Mouse (Mus musculus) liver, embryonic 12.5 days (tissue): ENCODE data around the gene Nmbr. TPM values are rescaled to one million over a fixed set of nuclear protein-coding genes. Genes with fewer than 3 reads are reported as not detected.

Experiments used
- ATAC-seq: fragments of 200-750 bp; cut with Nextera tagmentation; 2 replicates; pipeline ENCODE4 v1.8.0; 2017; ENCODE audit warnings: moderate number of reproducible peaks, mild to moderate bottlenecking, moderate library complexity
- H3K27ac ChIP-seq: fragments of 300-500 bp; sonication (generic); 2 replicates; pipeline ENCODE4 v1.5.1; 2016; ENCODE audit warnings: mild to moderate bottlenecking
- H3K27me3 ChIP-seq: fragments of 300-500 bp; sonication (generic); replicated peaks from 2 replicates; pipeline ENCODE4 v1.6.1; 2016; ENCODE audit warnings: mild to moderate bottlenecking, moderate library complexity
- H3K36me3 ChIP-seq: fragments of 300-500 bp; sonication (generic); 2 replicates; pipeline ENCODE4 v1.6.1; 2016; ENCODE audit warnings: mild to moderate bottlenecking, moderate library complexity
- H3K4me1 ChIP-seq: fragments of 300-500 bp; sonication (generic); 2 replicates; pipeline ENCODE4 v1.6.1; 2016
- H3K4me2 ChIP-seq: fragments of 300-500 bp; sonication (generic); 2 replicates; pipeline ENCODE4 v1.6.1; 2016; ENCODE audit warnings: mild to moderate bottlenecking, moderate library complexity
- H3K4me3 ChIP-seq: fragments of 300-500 bp; sonication (generic); 2 replicates; pipeline ENCODE4 v1.5.1; 2016; ENCODE audit warnings: mild to moderate bottlenecking, moderate library complexity
- H3K9ac ChIP-seq: fragments of 300-500 bp; sonication (generic); 2 replicates; pipeline ENCODE4 v1.6.1; 2016; ENCODE audit warnings: mild to moderate bottlenecking, moderate library complexity
- H3K9me3 ChIP-seq: fragments of 300-500 bp; sonication (generic); replicated peaks from 2 replicates; pipeline ENCODE4 v1.6.1; 2016; ENCODE audit warnings: mild to moderate bottlenecking, moderate library complexity
- WGBS: fragments of 180-500 bp; shearing (Covaris S2); methylation state at CpG from one replicate; pipeline ENCODE4 v1.1.7; 2016; ENCODE audit not compliant: insufficient replicate concordance; 5-methylcytosine and 5-hydroxymethylcytosine counted together
- polyA plus RNA-seq: library from polyadenylated mRNA; unstranded; fragments of >200 nt; fragmentation: Nextera tagmentation; extraction: Ambion mirVana; gene quantifications from 2 replicates; pipeline ENCODE4 v1.2.1, GENCODE M21; 2016

Gene Nmbr
- polyA plus RNA-seq, 1 experiment from 2014 or later, result not detected

DNA sequence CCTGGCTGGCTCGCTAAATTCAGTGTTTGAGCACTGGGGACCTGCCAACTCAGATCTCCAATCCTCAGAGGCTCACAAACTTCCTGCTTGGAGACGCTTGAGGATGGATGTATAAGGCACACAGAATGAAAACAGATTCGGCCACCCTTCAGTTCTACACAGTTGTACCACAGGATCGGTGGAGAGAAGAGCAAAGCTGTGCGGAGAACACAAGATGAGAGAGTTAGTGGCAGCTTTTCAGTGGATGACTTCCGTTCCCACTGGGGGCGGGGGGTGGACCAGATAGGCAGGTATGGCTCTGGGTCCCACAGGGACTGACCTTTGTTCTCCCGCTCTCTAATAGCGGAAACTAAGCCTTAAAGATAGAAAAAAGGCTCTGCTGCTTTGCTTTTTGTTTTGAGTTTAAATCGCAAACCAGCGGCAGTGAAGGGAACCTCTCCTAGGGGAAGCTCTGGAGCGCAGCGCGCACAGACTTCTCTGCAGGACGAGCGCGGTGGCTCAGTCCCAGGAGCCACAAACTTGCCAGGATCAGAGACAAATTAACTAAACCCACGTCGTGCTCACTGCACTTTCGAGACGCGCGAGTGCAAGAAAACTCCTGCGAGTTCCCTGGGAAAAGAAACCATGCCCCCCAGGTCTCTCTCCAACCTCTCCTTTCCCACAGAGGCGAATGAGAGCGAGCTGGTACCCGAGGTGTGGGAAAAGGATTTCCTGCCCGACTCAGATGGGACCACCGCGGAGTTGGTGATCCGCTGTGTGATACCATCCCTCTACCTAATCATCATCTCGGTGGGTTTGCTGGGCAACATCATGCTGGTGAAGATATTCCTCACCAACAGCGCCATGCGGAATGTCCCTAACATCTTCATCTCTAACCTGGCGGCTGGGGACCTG is 54.5 kb downstream of the Nmbr start:
- no peaks in the 10 kb centered on the region for H3K9me3 ChIP-seq
- peak overlapping the region; percentile 23 for H3K4me3 ChIP-seq
- ATAC-seq, result no peak
- peak overlapping the region; percentile 50 for H3K4me2 ChIP-seq
- no peaks in the 10 kb centered on the region for H3K4me1 ChIP-seq
- H3K36me3 ChIP-seq, result no peaks in the 10 kb centered on the region
- 6% methylated on average over 35 of the region's 35 CpGs for WGBS
- no peak overlapping the region for H3K27ac ChIP-seq
- H3K27me3 ChIP-seq, result peaks cover 17% of the 10 kb centered on the region
- no peak overlapping the region for H3K9ac ChIP-seq

- Histone ChIP-seq H3K27ac (no peak overlapping the region), H3K9me3 (no peaks in the 10 kb centered on the region), H3K27me3 (peaks cover 17% of the 10 kb centered on the region), H3K9ac (no peak overlapping the region), H3K36me3 (no peaks in the 10 kb centered on the region), H3K4me1 (no peaks in the 10 kb centered on the region), H3K4me2 (peak overlapping the region; percentile 50; the same call in 1 of the 2 replicates), H3K4me3 (no peak overlapping the region)
- WGBS, result 25% methylated on average over 8 of the region's 8 CpGs
- no peak for ATAC-seq
Measured at GRCm38 (mm10) chr10:14760618-14761017, 55.2 kb downstream of the Nmbr start.

DNA sequence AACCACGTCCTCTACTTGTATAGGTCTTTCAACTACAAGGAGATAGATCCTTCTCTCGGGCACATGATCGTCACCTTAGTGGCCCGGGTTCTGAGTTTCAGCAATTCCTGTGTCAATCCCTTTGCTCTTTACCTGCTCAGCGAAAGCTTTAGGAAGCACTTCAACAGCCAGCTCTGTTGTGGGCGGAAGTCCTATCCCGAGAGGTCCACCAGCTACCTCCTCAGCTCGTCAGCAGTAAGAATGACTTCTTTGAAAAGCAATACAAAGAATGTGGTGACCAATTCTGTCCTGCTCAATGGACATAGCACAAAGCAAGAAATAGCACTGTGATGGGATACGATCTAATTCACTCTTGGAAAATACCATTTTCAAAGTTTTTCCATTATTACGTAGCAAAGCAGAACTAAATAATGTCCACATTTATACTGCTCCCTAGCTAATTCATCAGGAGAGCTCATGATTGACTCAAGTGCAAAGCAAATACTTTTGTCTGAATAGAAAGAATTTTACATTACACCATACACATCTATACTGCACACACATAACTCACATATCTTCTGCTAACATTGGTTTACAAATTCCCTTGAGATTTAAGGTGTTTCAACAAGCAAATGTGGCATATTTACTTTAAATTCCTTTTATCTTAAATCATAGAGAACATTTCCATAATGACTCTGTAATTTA is 65.0 kb downstream of the Nmbr start:
- no peak for ATAC-seq
- Histone ChIP-seq H3K36me3 (no peaks in the 10 kb centered on the region), H3K4me1 (no peaks in the 10 kb centered on the region), H3K27ac (no peak overlapping the region), H3K4me2 (no peak overlapping the region), H3K9me3 (no peaks in the 10 kb centered on the region), H3K27me3 (no peaks in the 10 kb centered on the region), H3K9ac (no peak overlapping the region), H3K4me3 (no peak overlapping the region)
- 75% methylated on average over 10 of the region's 10 CpGs for WGBS

DNA sequence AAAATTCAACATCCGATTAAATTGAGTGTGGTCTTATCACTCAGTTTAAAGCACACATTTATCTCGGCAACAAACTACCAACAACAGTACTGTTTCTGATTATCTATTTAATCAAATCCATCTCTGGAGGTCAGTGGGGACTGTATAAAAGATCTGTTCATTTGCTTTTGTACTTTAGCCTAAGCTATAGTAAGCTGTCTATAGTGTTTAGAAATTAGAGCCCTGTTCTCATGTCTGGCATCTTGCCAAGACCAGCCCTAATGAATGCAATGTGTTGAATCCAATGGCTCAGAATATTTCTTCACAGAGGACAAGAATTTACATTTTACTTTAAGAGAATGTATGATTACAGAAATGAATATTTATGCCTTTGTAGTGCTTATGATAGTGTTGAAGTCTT is 69.1 kb downstream of the Nmbr start:
- Histone ChIP-seq H3K9me3 (no peaks in the 10 kb centered on the region), H3K27ac (no peak overlapping the region), H3K36me3 (no peaks in the 10 kb centered on the region), H3K4me3 (no peak overlapping the region), H3K9ac (no peak overlapping the region), H3K4me1 (no peaks in the 10 kb centered on the region), H3K27me3 (no peaks in the 10 kb centered on the region), H3K4me2 (no peak overlapping the region)
- no peak for ATAC-seq
- 50% methylated on average over 2 of the region's 2 CpGs for WGBS

DNA sequence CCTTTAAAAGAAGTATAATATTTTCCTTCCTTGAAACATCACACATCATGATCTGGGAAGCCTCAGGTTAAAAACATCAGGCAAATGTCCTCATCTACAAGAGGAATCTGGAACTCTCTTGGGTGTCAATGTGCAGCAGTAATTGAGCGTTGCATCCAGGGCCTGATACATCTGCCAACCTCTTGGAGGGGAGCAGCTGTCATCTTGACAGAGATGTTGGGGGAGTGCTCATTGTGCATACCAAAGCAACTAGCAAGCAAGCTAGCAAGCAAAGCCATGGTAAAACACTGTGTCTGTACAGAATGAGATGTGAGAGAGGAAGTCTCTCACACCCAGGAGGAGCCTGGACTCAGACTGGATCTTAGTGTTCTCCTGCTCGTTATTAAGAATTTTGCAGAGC is 84.6 kb downstream of the Nmbr start:
- no peak overlapping the region for H3K9ac ChIP-seq
- H3K9me3 ChIP-seq, result no peaks in the 10 kb centered on the region
- H3K4me1 ChIP-seq, result no peaks in the 10 kb centered on the region
- H3K27ac ChIP-seq, result no peak overlapping the region
- no peak overlapping the region for H3K4me2 ChIP-seq
- no peaks in the 10 kb centered on the region for H3K36me3 ChIP-seq
- 49% methylated on average over 2 of the region's 2 CpGs for WGBS
- ATAC-seq, result no peak
- H3K27me3 ChIP-seq, result no peaks in the 10 kb centered on the region
- no peak overlapping the region for H3K4me3 ChIP-seq

GRCm38 (mm10) chr10:14816970-14817369 is 111.6 kb downstream of the Nmbr start:
- Histone ChIP-seq H3K9me3 (no peaks in the 10 kb centered on the region), H3K9ac (no peak overlapping the region), H3K27me3 (no peaks in the 10 kb centered on the region), H3K36me3 (no peaks in the 10 kb centered on the region), H3K4me2 (no peak overlapping the region), H3K4me1 (no peaks in the 10 kb centered on the region), H3K4me3 (no peak overlapping the region), H3K27ac (no peak overlapping the region)
- ATAC-seq, result no peak
- 47% methylated on average over 4 of the region's 4 CpGs for WGBS

Other genes with a start within 250 kb of the Nmbr start
- gene Adgrg6, start 159.9 kb upstream of the Nmbr start, polyA plus RNA-seq, result 0.78 and 1.1 TPM in 2 replicates
- gene Vta1, start within 50 bp of the Nmbr start, polyA plus RNA-seq, result 54.0 and 58.9 TPM in 2 replicates
- not detected in 2 replicates for gene Gje1, start 12.6 kb downstream of the Nmbr start, polyA plus RNA-seq